Mouse (Mus musculus): Measurements from ENCODE around the gene Aox3.

Aox3 gene

DNA sequence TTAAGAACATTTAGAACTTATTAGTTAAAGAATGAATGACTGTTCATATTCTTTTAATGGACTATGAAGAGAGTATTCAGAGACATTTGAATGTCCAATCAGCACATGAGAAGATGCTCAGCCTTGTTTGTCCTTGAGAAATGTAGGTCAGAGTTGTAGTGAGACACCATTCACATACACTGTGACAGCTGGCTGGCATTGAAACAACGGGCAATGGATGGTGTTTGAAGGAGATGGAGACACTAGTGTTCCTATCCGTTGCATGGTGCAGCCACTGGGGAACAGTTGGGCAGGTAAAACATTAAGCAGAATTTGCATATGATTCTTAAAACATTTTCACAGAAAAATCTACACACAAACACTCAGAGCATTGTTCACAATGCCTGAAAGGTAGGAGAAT is 5.9 kb upstream of the Aox3 start:
- no peak for DNase-seq (ENCODE audit: low read depth, low spot score)

DNA sequence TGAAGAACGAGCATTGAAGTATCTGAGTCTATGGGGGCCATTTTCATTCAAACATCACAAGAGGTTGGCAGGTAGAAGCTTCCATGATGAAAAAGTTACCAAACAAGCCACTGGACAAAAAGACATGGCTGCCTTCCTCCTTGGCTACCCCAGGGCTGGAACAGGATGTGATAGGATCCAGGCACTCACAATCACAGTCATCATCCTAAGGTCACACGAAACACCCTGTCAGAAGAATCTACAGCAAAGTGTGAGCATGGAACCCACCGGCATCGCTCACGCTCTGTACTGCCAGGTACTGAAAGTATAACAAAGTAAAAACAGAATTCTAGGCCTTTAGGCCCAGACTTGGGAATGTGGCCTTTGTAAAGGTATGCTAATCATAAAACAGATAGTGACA is 2.7 kb upstream of the Aox3 start:
- peak; percentile 65 for DNase-seq (ENCODE audit: low read depth, low spot score)

GRCm38 (mm10) chr1:58111315-58111714 is 1.6 kb upstream of the Aox3 start:
- peak; percentile 83 for DNase-seq (ENCODE audit: low read depth, low spot score)

GRCm38 (mm10) chr1:58113441-58113840 is 511 bp downstream of the Aox3 start:
- DNase-seq (ENCODE audit: low read depth, low spot score), result no peak

DNA sequence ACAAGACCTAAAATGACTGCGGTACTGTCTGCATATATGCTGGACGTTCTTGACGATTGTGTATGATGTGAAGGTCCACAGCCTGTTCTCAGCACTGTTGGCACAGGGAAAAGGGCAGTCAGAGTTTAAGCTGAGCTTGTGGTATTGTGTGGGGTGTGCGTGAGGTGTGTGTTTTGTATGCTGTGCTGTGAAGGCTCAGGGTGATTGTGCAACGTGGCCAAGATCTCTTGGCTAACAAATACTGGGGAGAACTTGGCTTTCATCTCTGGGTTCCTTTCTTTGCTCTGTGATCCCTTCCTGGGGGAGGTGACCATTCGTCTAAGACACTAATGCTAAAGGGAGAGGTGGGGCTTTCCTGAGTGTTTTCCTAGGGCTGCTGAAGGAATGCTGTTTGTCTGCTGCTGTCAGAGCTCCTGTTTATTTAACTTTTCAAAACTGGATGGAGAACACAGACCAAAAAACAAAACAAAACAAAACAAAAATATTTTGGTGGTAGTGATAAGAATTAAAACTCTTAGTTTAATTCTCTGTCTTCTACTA is 1.2 kb downstream of the Aox3 start:
- DNase-seq (ENCODE audit: low read depth, low spot score), result no peak

- DNase-seq (ENCODE audit: low read depth, low spot score), result no peak
Observed at GRCm38 (mm10) chr1:58114666-58115375, 1.9 kb downstream of the Aox3 start.

- no peak for DNase-seq (ENCODE audit: low read depth, low spot score)
Observed at GRCm38 (mm10) chr1:58118231-58118630, 5.3 kb downstream of the Aox3 start.

- no peak for DNase-seq (ENCODE audit: low read depth, low spot score)
Observed at GRCm38 (mm10) chr1:58124901-58125300, 12.0 kb downstream of the Aox3 start.

DNA sequence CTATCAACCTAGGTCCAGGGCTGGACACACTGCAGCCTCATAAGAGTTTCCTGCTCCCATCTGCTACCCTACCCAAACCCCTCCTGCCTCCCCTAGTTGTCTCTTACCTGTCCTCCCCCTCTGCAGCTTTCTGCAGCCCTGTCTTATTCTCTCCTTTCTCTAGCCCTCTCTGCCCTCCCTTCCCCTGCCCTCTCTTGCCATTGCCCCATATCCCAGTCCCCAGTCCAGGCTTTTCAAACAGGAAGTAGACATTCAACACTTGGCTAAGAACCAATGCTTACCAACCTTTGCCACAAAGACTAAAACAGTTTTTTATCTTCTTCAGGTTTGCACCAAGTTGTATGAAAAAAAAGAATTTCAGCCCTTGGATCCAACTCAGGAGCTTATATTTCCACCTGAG is 25.0 kb downstream of the Aox3 start:
- no peak for DNase-seq (ENCODE audit: low read depth, low spot score)

DNA sequence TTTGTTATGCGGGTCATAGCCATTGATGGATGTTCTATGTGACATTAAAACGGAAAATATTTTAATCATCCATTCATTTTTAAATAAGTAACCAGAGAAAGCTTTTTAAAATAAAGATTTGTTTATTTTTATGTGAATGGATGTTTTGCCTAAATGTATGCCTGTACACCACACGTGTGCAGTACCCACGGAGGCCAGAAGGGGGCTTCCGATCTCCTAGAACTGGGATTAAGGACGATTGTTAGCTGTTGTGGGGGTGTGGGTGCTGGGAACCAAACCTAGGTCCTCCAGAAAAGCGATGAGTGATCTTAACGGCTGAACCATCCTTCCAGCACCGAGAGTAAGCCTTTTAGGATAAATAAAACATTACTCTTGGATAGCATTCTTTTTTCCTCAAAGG is 26.1 kb downstream of the Aox3 start:
- peak; percentile 72 for DNase-seq (ENCODE audit: low read depth, low spot score)

DNA sequence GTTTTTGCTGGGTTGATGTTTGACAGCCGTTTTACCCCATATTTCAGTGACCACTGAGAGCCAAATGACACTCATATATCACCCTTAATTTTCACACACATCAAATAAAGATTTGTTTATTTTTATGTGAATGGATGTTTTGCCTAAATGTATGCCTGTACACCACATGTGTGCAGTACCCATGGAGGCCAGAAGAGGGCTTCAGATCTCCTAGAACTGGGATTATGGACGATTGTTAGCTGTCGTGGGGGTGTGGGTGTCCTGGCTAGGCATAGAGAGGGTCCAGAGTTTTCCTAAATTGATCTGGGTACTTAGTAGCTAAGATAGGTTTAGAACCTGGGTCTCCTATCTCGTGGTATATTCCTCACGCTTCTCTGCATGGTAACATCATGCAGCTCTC is 27.7 kb downstream of the Aox3 start:
- peak; percentile 71 for DNase-seq (ENCODE audit: low read depth, low spot score)

DNA sequence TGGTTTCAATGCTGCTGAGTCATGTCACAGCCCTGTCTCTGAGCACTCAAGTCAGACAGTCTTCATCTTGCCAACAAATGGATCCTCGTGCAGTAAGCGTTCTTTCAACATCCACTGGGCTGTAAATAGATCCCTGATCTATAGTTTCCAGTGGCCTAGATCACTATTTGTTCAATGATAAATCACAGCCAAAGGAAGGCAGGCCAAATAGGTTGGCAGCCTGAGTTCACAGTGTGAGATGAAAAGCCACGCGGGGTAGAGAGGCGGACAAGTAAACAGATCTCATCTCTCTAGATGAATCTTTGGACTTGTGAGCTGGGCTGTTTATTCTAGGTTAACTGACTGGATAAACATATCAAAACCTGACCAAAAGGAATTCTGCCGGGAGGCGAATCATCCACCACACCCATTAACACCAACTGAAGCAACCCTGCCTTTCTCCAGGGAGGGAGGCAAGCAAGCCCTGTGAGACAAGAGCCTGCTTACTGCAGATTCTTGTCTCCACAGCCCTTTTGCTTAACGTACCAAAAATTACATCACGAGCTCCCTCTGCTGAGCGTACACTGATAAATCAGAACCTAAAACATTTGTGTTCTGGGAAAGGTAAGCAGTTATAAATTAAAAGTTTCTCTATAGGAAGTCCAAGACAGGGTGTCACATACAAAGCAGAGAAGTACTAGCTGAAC is 31.6 kb downstream of the Aox3 start:
- peak; percentile 43 for DNase-seq (ENCODE audit: low read depth, low spot score)

DNA sequence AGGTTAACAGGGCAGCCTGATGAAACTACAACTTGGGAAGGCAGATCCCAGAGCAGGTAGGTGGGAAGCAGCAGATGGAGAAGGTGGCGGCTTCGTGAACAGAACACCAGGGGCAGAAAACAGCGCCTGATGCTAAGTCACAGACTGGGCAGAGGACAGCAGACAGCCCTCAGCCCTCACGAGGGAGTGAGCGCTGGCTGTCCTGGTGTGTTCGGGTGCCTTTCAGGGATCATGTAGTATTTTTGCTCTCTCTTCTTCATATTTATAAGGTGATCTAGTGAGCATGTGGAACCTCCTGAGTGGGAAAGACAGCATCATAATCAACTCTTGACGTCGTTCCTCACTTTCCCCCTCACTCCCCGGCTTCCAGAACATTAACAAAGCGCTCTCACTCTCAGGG is 33.1 kb downstream of the Aox3 start:
- DNase-seq (ENCODE audit: low read depth, low spot score), result no peak

GRCm38 (mm10) chr1:58147776-58148175 is 34.8 kb downstream of the Aox3 start:
- DNase-seq (ENCODE audit: low read depth, low spot score), result no peak

DNA sequence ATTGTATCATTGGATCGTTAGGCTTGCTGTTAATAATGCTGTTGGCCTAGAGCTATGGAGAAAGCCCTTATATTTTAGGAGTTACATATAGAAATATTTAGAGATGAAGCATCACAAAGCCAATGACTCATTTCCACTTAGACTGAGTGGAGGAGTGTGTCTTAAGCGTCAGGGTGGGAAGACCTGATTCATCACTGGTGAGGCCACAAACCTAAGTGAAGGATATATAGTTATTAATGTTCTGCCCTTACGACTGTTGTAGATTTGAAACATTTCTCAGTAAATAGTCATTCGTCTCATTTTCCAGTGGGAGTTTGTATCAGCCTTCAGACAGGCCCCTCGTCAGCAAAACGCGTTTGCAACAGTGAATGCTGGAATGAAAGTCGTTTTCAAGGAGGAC is 39.3 kb downstream of the Aox3 start:
- DNase-seq (ENCODE audit: low read depth, low spot score), result no peak

DNA sequence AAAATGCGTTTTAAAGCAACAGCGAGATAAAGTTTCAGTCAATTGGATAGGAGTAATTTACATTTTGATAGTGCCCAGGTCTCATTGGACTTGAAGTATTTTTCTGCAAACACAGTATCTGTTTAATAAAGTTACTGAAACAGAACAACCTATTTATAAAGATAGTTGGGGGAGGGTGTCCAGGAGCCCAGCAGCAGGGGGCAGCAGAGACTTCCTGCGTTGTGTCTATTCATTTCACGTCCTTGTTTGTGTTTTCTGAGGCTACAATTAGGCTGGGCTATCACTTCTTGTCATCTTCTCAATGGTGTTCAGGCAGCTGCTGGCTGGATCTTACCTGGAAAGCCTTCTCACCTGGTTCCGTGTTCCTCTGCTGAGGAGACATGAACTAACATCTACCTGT is 43.8 kb downstream of the Aox3 start:
- peak; percentile 34 for DNase-seq (ENCODE audit: low read depth, low spot score)

- no peak for DNase-seq (ENCODE audit: low read depth, low spot score)
Observed at GRCm38 (mm10) chr1:58169893-58170292, 57.0 kb downstream of the Aox3 start.

- DNase-seq (ENCODE audit: low read depth, low spot score), result peak; percentile 23
Observed at GRCm38 (mm10) chr1:58188514-58189175, 75.7 kb downstream of the Aox3 start.

DNA sequence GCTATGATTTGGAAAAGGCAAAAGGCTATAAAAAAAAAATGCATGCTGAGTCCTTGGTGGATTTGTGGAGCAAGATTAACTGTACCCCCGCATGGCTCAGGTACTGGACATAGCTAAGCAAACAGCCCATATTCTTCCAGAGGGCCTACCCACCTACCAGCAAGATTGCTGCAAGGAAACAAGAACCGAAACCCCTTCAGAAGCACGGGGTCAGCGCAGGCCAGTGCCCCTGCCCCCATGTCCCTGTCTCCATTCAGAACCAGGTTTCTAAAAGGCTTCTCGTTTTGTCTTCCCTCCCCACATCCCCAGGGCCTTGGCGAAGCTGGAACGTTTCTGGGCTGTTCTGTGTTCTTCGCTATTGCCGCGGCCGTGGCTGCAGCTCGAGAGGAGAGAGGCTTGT is 81.4 kb downstream of the Aox3 start:
- no peak for DNase-seq (ENCODE audit: low read depth, low spot score)

DNA sequence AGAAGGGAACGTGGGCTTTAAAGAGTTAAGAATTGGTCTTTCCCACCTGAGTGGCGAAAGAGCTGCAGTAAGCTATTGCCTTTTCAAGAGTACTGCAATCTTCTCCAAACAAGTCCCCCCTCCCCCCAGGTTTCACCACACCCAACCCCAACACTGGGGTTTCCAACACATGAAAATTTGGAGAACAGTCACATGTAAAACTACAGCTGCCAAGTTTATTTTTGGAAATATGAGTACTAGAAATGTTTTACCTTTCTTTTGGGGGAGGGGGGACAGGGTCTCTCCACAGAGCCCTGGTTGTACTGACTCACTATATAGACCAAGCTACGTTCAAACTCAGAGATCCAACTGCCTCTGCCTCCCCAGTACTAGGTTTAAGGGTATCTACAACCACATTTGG is 82.1 kb downstream of the Aox3 start:
- no peak for DNase-seq (ENCODE audit: low read depth, low spot score)

- peak; percentile 36 for DNase-seq (ENCODE audit: low read depth, low spot score)
Observed at GRCm38 (mm10) chr1:58195541-58195940, 82.6 kb downstream of the Aox3 start.

GRCm38 (mm10) chr1:58197023-58197422 is 84.1 kb downstream of the Aox3 start:
- no peak for DNase-seq (ENCODE audit: low read depth, low spot score)

DNA sequence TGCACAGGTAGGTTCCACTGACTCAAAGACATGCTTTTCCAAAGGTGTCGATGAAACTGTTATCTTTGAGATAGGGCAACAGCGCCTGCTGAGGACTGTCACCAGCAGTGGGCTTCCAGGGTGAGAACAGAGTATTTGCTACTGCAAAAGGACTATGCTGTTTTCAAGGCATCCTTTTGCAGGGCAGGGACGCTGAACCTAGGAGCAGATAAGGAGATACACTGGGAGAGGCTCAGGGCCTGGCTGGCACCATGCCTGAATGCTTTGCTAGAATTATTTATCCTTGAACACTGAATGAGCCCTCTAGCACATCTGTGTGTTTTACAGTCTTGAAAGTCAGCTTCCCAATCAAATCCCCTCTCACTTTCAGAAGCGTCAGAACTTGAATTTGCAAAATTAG is 85.5 kb downstream of the Aox3 start:
- no peak for DNase-seq (ENCODE audit: low read depth, low spot score)

All from R1 (cell line).